Mouse (Mus musculus): Measurements from ENCODE around the gene Serpinf1.

DNA sequence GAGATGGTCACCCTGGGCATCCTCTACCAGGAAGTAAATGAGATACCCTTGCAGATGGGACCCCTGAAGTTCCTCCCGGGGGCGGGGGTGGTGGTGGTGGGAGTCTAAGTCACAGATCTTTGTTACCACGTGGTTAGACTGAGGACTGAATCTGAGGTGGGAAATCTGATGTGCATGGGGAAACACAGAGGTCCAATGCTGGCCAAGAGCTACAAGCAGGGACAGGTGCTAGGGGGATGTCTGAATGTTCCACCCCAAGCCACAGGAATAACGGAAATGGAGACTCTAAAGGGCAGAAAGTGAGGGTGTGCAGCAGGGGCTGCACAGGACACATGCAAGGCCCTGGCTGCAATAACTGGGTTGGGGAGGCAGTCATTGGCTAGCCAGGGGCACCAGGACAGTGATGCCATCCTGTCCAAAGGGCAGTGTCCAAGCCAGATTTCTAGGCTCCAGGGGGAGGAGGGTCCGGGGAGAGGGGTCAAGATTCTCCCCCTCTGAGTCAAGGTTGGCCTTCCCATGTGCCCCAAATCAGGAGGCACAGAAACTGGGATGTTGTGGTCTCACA is 1.6 kb downstream of the Serpinf1 start:
- TF ChIP-seq CTCF (IDR thresholded peaks at IDR 0.05; ENCODE audit: low read depth, low read length) (no peak), TAL1 (conservative IDR thresholded peaks at IDR 0.05; ENCODE audit: low read depth, low read length) (no peak), GATA1 (IDR thresholded peaks at IDR 0.05; ENCODE audit: borderline replicate concordance, low read length) (no peak)

All from G1E (cell line).